Mouse (Mus musculus) embryonic facial prominence, embryonic 14.5 days (tissue): ENCODE data around the gene Dennd1c. TPM values are rescaled to one million over a fixed set of nuclear protein-coding genes. Genes with fewer than 3 reads are reported as not detected.

Experiments used
- ATAC-seq: fragments of 200-750 bp; cut with Nextera tagmentation; 2 replicates; pipeline ENCODE4 v1.8.0; 2017; ENCODE audit warnings: low read depth, moderate number of reproducible peaks, moderate TSS enrichment
- DNase-seq: peaks from one replicate; pipeline ENCODE4 v3.0.0-alpha.2; 2015; ENCODE audit warnings: low spot score
- H3K27ac ChIP-seq: fragments of 300-500 bp; sonication (generic); replicated peaks from 2 replicates; pipeline ENCODE4 v1.5.1; 2014; ENCODE audit warnings: low read depth, mild to moderate bottlenecking, low read length, moderate library complexity
- H3K27me3 ChIP-seq: fragments of 300-500 bp; sonication (generic); replicated peaks from 2 replicates; pipeline ENCODE4 v1.6.1; 2014; ENCODE audit warnings: low read length; ENCODE audit not compliant: control insufficient read depth, insufficient read depth
- H3K36me3 ChIP-seq: fragments of 300-500 bp; sonication (generic); 2 replicates; pipeline ENCODE4 v1.6.1; 2014; ENCODE audit warnings: low read length, mixed read lengths; ENCODE audit not compliant: control insufficient read depth, insufficient read depth
- H3K4me1 ChIP-seq: fragments of 300-500 bp; sonication (generic); 2 replicates; pipeline ENCODE4 v1.6.1; 2014; ENCODE audit warnings: antibody characterized with exemption, low read length; ENCODE audit not compliant: control insufficient read depth, insufficient read depth
- H3K4me2 ChIP-seq: fragments of 300-500 bp; sonication (generic); 2 replicates; pipeline ENCODE4 v1.6.1; 2014; ENCODE audit warnings: low read depth, mild to moderate bottlenecking, low read length, moderate library complexity, mixed read lengths
- H3K4me3 ChIP-seq: fragments of 300-500 bp; sonication (generic); 2 replicates; pipeline ENCODE4 v1.5.1; 2014; ENCODE audit warnings: low read depth, mild to moderate bottlenecking, low read length
- H3K9ac ChIP-seq: fragments of 300-500 bp; sonication (generic); 2 replicates; pipeline ENCODE4 v1.6.1; 2014; ENCODE audit warnings: low read depth, mild to moderate bottlenecking, low read length, moderate library complexity, mixed read lengths
- H3K9me3 ChIP-seq: fragments of 300-500 bp; sonication (generic); 2 replicates; pipeline ENCODE4 v1.6.1; 2016; ENCODE audit warnings: low read length; ENCODE audit not compliant: control insufficient read depth
- WGBS: fragments of 180-500 bp; shearing (Covaris S2); extraction: QIAGEN DNeasy Blood & Tissue Kit; methylation state at CpG from one replicate; pipeline ENCODE4 v1.1.7; 2014; 5-methylcytosine and 5-hydroxymethylcytosine counted together
- polyA plus RNA-seq: library from polyadenylated mRNA; unstranded; fragments of >200 nt; fragmentation: Nextera tagmentation; extraction: Ambion mirVana; gene quantifications from 2 replicates; pipeline ENCODE4 v1.2.1, GENCODE M21; 2014

Dennd1c gene
- polyA plus RNA-seq, 1 experiment from 2014 or later: 2.1 TPM

DNA sequence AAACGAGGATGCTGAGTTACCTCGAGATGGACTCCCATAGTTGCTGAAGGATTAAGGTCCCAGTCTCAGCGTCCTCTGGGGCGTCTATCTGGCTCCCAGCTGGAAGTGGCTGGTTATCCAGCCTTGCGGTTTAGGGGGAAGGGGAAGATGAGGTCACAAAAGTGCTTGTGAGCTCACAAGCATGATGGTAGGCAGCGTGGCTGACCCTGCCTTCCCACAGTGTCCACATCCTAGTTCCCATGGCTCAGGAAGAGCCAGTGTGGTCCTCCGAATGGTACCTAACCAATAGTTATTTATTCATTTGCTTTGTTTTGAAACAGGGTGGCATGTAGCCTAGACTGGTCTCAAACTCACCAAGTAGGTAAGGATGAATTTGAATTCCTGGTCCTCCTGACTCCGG is 36.8 kb downstream of the Dennd1c start, which contains the start of gene Slc25a41:
Slc25a41 (minus strand) TSS at position 101 of the 400 bp plus-strand sequence.
- Histone ChIP-seq H3K9ac (no peak within 1 kb of the TSS), H3K9me3 (no peaks in the 10 kb centered on the region), H3K4me1 (no peaks in the 10 kb centered on the region), H3K27me3 (peaks cover 3% of the 10 kb centered on the region; the same call in 1 of the 2 replicates), H3K27ac (no peak within 1 kb of the TSS), H3K36me3 (peaks cover 5% of the 10 kb centered on the region; the same call in 1 of the 2 replicates), H3K4me3 (no peak within 1 kb of the TSS), H3K4me2 (no peak within 1 kb of the TSS)
- ATAC-seq: no peak
- DNase-seq: no peak
- WGBS: 76% methylated on average over 8 of the region's 8 CpGs

DNA sequence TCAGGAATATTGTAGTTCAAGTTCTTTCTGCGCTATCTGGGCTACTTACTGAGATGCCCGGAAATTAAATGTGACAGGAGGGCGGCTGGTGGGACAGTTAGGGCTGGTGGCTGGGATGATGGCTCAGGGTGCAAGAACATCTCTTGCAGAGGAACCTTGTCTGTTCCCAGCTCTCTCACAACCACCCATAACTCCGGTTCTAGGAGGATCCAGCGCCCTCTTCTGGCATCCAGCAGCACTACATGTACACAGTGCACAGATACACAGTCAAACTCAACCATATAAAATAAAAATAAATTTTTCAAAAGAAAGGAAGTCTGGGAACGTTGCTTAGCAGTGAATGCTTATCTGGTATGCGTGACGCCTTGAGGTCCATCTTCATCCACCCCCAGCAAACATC is 39.3 kb downstream of the Dennd1c start:
- H3K27me3 ChIP-seq: peaks cover 3% of the 10 kb centered on the region; the same call in 1 of the 2 replicates
- ATAC-seq (no peak), DNase-seq (no peak)
- H3K4me1 ChIP-seq: no peaks in the 10 kb centered on the region
- whole genome bisulfite sequencing: 39% methylated on average over 8 of the region's 8 CpGs
- H3K9ac ChIP-seq: no peak overlapping the region
- no peak overlapping the region for H3K4me2 ChIP-seq
- no peak overlapping the region for H3K4me3 ChIP-seq
- no peaks in the 10 kb centered on the region for H3K36me3 ChIP-seq
- H3K9me3 ChIP-seq: no peaks in the 10 kb centered on the region
- no peak overlapping the region for H3K27ac ChIP-seq

GRCm38 (mm10) chr17:57032854-57033253 is 45.5 kb downstream of the Dennd1c start:
- no peaks in the 10 kb centered on the region for H3K9me3 ChIP-seq
- H3K4me3 ChIP-seq: peak overlapping the region; percentile 46; the same call in 1 of the 2 replicates
- no peaks in the 10 kb centered on the region for H3K27me3 ChIP-seq
- H3K36me3 ChIP-seq: peaks cover 9% of the 10 kb centered on the region
- H3K4me1 ChIP-seq: peaks cover 13% of the 10 kb centered on the region
- DNase-seq (no peak), ATAC-seq (no peak)
- peak overlapping the region; percentile 66; the same call in 1 of the 2 replicates for H3K4me2 ChIP-seq
- no peak overlapping the region for H3K9ac ChIP-seq
- no peak overlapping the region for H3K27ac ChIP-seq
- 89% methylated on average over 4 of the region's 4 CpGs for WGBS

DNA sequence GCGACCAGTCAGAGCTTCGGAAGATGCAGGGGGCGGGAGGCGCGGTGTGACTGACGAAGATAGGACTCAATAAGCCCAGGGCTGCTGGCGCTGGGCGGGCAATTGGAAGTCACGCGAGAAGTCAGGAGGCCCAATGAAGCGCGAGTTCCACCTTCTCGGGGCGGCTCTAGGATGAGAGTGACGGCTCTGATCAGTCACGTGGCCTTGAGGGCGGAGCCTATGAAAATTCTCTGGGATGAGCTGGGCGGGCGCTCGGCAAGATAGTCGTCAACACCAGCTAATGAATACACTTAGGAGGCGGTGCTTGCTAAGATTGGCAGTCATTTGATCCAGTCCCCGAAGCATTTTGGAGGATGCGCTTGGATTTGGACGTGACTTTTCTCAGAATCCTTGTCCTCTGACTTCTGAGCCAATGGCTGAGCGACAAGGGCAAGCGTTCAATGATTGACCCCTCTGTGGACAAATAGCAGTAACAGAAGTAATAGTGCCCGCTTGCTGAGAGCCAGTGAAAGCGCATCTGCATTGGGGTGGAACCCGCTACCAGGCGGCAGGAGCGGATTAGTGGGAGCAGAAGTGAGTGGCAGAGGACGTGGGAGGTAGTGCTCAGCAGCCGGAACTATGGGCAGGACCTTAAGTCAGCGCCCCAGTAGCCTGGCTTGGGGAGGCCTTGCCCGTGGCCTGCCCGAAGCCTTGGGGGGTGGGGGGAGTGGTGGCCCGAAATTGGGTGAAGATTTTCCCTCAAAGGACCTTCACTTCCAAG is 46.5 kb downstream of the Dennd1c start:
- no peaks in the 10 kb centered on the region for H3K27me3 ChIP-seq
- under 1% methylated on average over 30 of the region's 38 CpGs for WGBS
- H3K4me2 ChIP-seq: peak overlapping the region; percentile 66
- DNase-seq: peak; percentile 100
- peak overlapping the region; percentile 99 for H3K4me3 ChIP-seq
- peaks cover 13% of the 10 kb centered on the region for H3K4me1 ChIP-seq
- peaks cover 19% of the 10 kb centered on the region for H3K36me3 ChIP-seq
- peak overlapping the region; percentile 65 for H3K9ac ChIP-seq
- peak; percentile 95 for ATAC-seq
- H3K9me3 ChIP-seq: no peaks in the 10 kb centered on the region
- H3K27ac ChIP-seq: peak overlapping the region; percentile 92

DNA sequence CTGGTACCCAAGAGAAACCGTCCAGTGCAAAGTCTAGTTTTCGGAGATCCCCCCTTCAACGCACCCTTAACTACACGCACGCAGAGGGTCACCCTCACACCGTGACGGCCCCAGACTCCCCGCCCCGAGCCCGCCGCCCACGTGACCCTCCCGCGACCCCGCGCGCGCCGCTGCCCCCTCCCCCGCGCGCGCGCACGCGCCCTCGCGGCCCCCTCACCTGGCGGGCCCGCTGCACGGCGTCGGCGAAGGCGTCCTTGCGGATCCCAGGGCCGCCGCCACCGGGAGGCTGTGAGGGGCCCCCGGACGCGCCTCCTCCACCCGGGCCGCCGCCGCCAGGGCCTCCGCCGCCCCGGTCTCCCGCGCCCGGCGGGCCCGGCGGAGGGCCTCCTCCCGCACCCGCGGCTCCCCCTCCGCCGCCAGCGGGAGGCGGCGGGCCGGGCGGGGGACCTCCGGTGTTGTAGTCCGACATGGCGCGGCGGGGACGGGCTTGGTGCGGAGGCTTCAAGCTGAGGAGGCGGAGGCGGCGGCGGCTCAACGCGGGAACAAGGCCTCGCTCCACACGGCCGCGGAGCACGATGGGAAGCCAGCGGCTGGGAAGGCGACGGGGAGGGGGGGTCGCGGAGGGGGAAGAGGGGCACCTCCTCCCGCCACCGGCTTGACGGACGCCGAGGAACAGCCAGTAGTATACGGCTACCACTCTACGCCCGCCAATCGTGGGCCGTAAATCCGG is 47.2 kb downstream of the Dennd1c start, which contains the start of gene Khsrp:
Khsrp (minus strand) TSS at position 592 of the 730 bp plus-strand sequence.
- peak; percentile 41 for DNase-seq
- 0% methylated on average over 7 of the region's 99 CpGs for whole genome bisulfite sequencing
- H3K4me3 ChIP-seq: peak within 1 kb of the TSS; percentile 99
- H3K27me3 ChIP-seq: no peaks in the 10 kb centered on the region
- H3K9me3 ChIP-seq: no peaks in the 10 kb centered on the region
- H3K36me3 ChIP-seq: peaks cover 27% of the 10 kb centered on the region
- peak within 1 kb of the TSS; percentile 100 for H3K9ac ChIP-seq
- no peak for ATAC-seq
- H3K4me2 ChIP-seq: peak within 1 kb of the TSS; percentile 93
- H3K4me1 ChIP-seq: peaks cover 13% of the 10 kb centered on the region
- H3K27ac ChIP-seq: peak within 1 kb of the TSS; percentile 94

- DNase-seq (no peak), ATAC-seq (no peak)
- Histone ChIP-seq H3K4me1 (peaks cover 13% of the 10 kb centered on the region), H3K4me2 (peak overlapping the region; percentile 93), H3K27me3 (no peaks in the 10 kb centered on the region), H3K27ac (no peak overlapping the region), H3K36me3 (peaks cover 41% of the 10 kb centered on the region), H3K9ac (peak overlapping the region; percentile 100; the same call in 1 of the 2 replicates), H3K4me3 (peak overlapping the region; percentile 99), H3K9me3 (no peaks in the 10 kb centered on the region)
- WGBS: 43% methylated on average over 8 of the region's 8 CpGs
These were observed 48.6 kb downstream of the Dennd1c start for GRCm38 (mm10) chr17:57029691-57030090.

- Histone ChIP-seq H3K4me3 (no peak overlapping the region), H3K9me3 (no peaks in the 10 kb centered on the region), H3K27me3 (no peaks in the 10 kb centered on the region), H3K4me2 (no peak overlapping the region), H3K36me3 (peaks cover 63% of the 10 kb centered on the region), H3K27ac (no peak overlapping the region), H3K4me1 (peaks cover 13% of the 10 kb centered on the region), H3K9ac (no peak overlapping the region)
- WGBS: 87% methylated on average over 4 of the region's 4 CpGs
- no peak for ATAC-seq
- no peak for DNase-seq
These were observed 50.8 kb downstream of the Dennd1c start for GRCm38 (mm10) chr17:57027471-57027870.

GRCm38 (mm10) chr17:57020960-57021359 is 57.4 kb downstream of the Dennd1c start:
- Histone ChIP-seq H3K27me3 (no peaks in the 10 kb centered on the region), H3K9me3 (no peaks in the 10 kb centered on the region), H3K4me3 (no peak overlapping the region), H3K4me1 (no peaks in the 10 kb centered on the region), H3K36me3 (peaks cover 67% of the 10 kb centered on the region), H3K4me2 (no peak overlapping the region), H3K27ac (no peak overlapping the region), H3K9ac (no peak overlapping the region)
- DNase-seq: no peak
- ATAC-seq: no peak
- 92% methylated on average over 5 of the region's 5 CpGs for WGBS
